Mouse (Mus musculus): ENCODE measurements around the gene Enpp7.

- TF ChIP-seq CTCF (IDR thresholded peaks at IDR 0.05; ENCODE audit: low read depth) (no peak), EP300 (IDR thresholded peaks at IDR 0.05; ENCODE audit: low read depth) (no peak)
Measured at GRCm38 (mm10) chr11:119041325-119041716, 53.3 kb downstream of the Enpp7 start.
